Mouse (Mus musculus) heart, embryonic 13.5 days (tissue): ENCODE measurements around the gene Lce3d. TPM values are rescaled to one million over a fixed set of nuclear protein-coding genes. Genes with fewer than 3 reads are reported as not detected.

Source experiments
- ATAC-seq: fragments of 200-750 bp; cut with Nextera tagmentation; 2 replicates; pipeline ENCODE4 v1.8.0; 2017; ENCODE audit warnings: moderate TSS enrichment; ENCODE audit not compliant: insufficient number of reproducible peaks, low FRiP score, low TSS enrichment; ENCODE audit errors: extremely low read depth
- H3K27ac ChIP-seq: fragments of 300-500 bp; sonication (generic); replicated peaks from 2 replicates; pipeline ENCODE4 v1.5.1; 2015; ENCODE audit warnings: moderate library complexity, mild to moderate bottlenecking, inconsistent platforms
- H3K27me3 ChIP-seq: fragments of 300-500 bp; sonication (generic); replicated peaks from 2 replicates; pipeline ENCODE4 v1.6.1; 2015; ENCODE audit warnings: mild to moderate bottlenecking, inconsistent platforms
- H3K36me3 ChIP-seq: fragments of 300-500 bp; sonication (generic); 2 replicates; pipeline ENCODE4 v1.6.1; 2015; ENCODE audit warnings: mild to moderate bottlenecking, inconsistent platforms
- H3K4me1 ChIP-seq: fragments of 300-500 bp; sonication (generic); 2 replicates; pipeline ENCODE4 v1.6.1; 2015; ENCODE audit warnings: inconsistent platforms
- H3K4me2 ChIP-seq: fragments of 300-500 bp; sonication (generic); 2 replicates; pipeline ENCODE4 v1.6.1; 2015; ENCODE audit warnings: inconsistent platforms, mild to moderate bottlenecking, moderate library complexity
- H3K4me3 ChIP-seq: fragments of 300-500 bp; sonication (generic); 2 replicates; pipeline ENCODE4 v1.5.1; 2015; ENCODE audit warnings: moderate library complexity, mild to moderate bottlenecking, inconsistent platforms
- H3K9ac ChIP-seq: fragments of 300-500 bp; sonication (generic); 2 replicates; pipeline ENCODE4 v1.6.1; 2015; ENCODE audit warnings: inconsistent platforms, mild to moderate bottlenecking, moderate library complexity
- H3K9me3 ChIP-seq: fragments of 300-500 bp; sonication (generic); 2 replicates; pipeline ENCODE4 v1.6.1; 2016; ENCODE audit warnings: inconsistent platforms
- WGBS: fragments of 180-500 bp; shearing (Covaris S2); methylation state at CpG from one replicate; pipeline ENCODE4 v1.1.7; 2015; ENCODE audit warnings: mixed read lengths; 5-methylcytosine and 5-hydroxymethylcytosine counted together
- polyA plus RNA-seq: library from polyadenylated mRNA; unstranded; fragments of >200 nt; fragmentation: Nextera tagmentation; extraction: Ambion mirVana; gene quantifications from 2 replicates; pipeline ENCODE4 v1.2.1, GENCODE M21; 2015

Lce3d gene
- not detected in 2 replicates for polyA plus RNA-seq

GRCm38 (mm10) chr3:92957090-92957489 lies at the start of gene Lce3d:
Gene Lce3d, plus strand, starts transcription at chr3:92957390.
- Histone ChIP-seq H3K9me3 (no peaks in the 10 kb centered on the region), H3K4me3 (no peak within 1 kb of the TSS), H3K9ac (no peak within 1 kb of the TSS), H3K27ac (no peak within 1 kb of the TSS), H3K4me1 (no peaks in the 10 kb centered on the region), H3K4me2 (no peak within 1 kb of the TSS), H3K27me3 (no peaks in the 10 kb centered on the region), H3K36me3 (no peaks in the 10 kb centered on the region)
- ATAC-seq, result no peak
- 72% methylated on average over 1 of the region's 1 CpGs for WGBS

DNA sequence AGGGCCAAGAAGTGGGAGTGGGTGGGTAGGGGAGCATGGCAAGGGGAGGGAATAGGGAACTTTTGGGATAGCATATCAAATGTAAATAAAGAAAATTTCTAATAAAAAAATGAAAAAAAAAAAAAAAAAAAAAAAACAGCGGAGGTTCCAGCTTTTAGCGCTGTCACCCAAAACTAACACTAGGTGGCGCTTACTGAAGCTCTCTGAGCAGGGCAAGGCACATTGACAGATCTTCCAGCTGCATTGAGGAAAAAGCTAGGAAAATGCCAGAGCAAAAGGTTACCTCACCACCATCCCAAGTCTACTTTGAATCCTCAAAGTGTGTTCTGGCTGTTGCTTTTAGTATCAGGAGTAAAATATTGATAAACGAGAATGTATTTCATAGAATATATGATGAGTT lies 49.6 kb upstream of the Lce3d start:
- H3K27ac ChIP-seq, result no peak overlapping the region
- no peak overlapping the region for H3K4me2 ChIP-seq
- no peaks in the 10 kb centered on the region for H3K9me3 ChIP-seq
- H3K4me3 ChIP-seq, result no peak overlapping the region
- H3K4me1 ChIP-seq, result no peaks in the 10 kb centered on the region
- H3K36me3 ChIP-seq, result no peaks in the 10 kb centered on the region
- no peak overlapping the region for H3K9ac ChIP-seq
- 19% methylated on average over 4 of the region's 4 CpGs for WGBS
- ATAC-seq, result no peak
- H3K27me3 ChIP-seq, result no peaks in the 10 kb centered on the region

GRCm38 (mm10) chr3:92920364-92920763 lies 36.8 kb upstream of the Lce3d start:
- no peak for ATAC-seq
- Histone ChIP-seq H3K27ac (no peak overlapping the region), H3K27me3 (no peaks in the 10 kb centered on the region), H3K9ac (no peak overlapping the region), H3K36me3 (no peaks in the 10 kb centered on the region), H3K4me3 (no peak overlapping the region), H3K4me1 (no peaks in the 10 kb centered on the region), H3K4me2 (no peak overlapping the region), H3K9me3 (no peaks in the 10 kb centered on the region)
- 47% methylated on average over 4 of the region's 4 CpGs for WGBS

DNA sequence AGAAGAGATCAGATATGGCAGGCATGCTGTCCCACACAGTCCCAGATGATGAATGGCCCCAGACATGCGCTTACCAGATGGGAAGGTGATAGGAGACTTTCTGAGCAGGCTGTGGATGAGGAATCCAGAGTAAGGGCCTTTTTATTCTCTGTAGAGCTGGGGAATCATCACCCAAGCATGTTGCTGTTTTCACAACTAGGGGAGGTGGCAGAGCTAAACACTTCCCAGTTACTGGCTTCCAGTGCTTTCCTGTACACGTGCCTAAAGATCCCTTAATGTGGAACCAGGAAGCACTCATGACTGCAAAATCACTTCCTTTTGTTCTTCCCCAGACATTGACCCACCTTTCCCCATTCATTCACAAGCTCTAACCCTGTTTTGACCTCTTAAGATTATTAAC lies 31.1 kb upstream of the Lce3d start, which contains the start of gene Lce3a:
Lce3a (minus strand) TSS at position 101 of the 400 bp plus-strand sequence.
- no peaks in the 10 kb centered on the region for H3K4me1 ChIP-seq
- no peaks in the 10 kb centered on the region for H3K27me3 ChIP-seq
- H3K4me3 ChIP-seq, result no peak within 1 kb of the TSS
- WGBS, result 48% methylated on average over 2 of the region's 2 CpGs
- ATAC-seq, result no peak
- H3K27ac ChIP-seq, result no peak within 1 kb of the TSS
- H3K9me3 ChIP-seq, result no peaks in the 10 kb centered on the region
- no peaks in the 10 kb centered on the region for H3K36me3 ChIP-seq
- no peak within 1 kb of the TSS for H3K9ac ChIP-seq
- no peak within 1 kb of the TSS for H3K4me2 ChIP-seq

DNA sequence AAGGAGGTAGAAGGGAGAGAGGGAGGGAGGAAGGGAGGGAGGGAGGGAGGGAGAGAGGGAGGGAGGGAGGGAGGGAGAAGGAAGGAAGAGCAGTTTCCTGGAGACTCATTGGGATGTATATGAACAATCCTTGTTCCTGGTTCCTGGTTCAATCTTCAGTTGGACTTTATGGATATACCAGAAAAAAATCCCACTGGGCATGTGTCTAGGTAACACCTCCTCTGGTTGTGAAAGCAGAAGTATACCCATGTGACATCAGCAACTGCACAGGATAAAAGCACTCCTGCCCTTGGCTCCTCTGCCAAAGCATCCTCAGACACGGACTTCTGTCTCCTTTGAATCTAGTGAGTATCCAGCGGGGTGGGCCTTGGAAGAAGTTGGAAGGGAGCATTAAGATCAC lies 24.5 kb upstream of the Lce3d start, which contains the start of gene Lce3b:
Lce3b (plus strand) TSS at position 301 of the 400 bp plus-strand sequence.
- Histone ChIP-seq H3K27ac (no peak within 1 kb of the TSS), H3K4me2 (no peak within 1 kb of the TSS), H3K9me3 (no peaks in the 10 kb centered on the region), H3K4me3 (no peak within 1 kb of the TSS), H3K27me3 (no peaks in the 10 kb centered on the region), H3K4me1 (no peaks in the 10 kb centered on the region), H3K36me3 (no peaks in the 10 kb centered on the region), H3K9ac (no peak within 1 kb of the TSS)
- WGBS, result 46% methylated on average over 2 of the region's 2 CpGs
- no peak for ATAC-seq

DNA sequence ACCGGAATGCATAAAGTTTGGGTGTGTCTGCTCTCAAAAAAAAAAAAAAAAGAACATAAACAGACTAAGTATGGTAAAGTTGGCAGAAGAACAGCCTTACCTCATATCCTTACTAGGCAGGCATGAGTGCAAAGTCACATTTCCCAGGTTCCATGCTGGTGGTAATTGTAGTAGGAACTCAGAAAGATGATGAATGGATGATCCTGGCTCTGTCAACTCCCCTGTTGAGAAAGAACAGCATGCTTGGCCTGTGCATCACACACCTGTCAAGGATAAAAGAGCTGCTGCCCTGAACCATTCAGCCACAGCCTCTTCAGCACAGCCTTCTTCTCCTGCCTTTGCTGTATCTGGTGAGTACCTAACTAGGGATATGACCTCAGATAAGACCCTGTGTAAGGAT lies 13.0 kb upstream of the Lce3d start, which contains the start of gene Lce3c:
Lce3c (plus strand) TSS at position 301 of the 400 bp plus-strand sequence.
- Histone ChIP-seq H3K4me3 (no peak within 1 kb of the TSS), H3K4me1 (no peaks in the 10 kb centered on the region), H3K9ac (no peak within 1 kb of the TSS), H3K36me3 (no peaks in the 10 kb centered on the region), H3K27ac (no peak within 1 kb of the TSS), H3K4me2 (no peak within 1 kb of the TSS), H3K9me3 (no peaks in the 10 kb centered on the region), H3K27me3 (no peaks in the 10 kb centered on the region)
- ATAC-seq, result no peak
- WGBS, result 59% methylated on average over 1 of the region's 1 CpGs

DNA sequence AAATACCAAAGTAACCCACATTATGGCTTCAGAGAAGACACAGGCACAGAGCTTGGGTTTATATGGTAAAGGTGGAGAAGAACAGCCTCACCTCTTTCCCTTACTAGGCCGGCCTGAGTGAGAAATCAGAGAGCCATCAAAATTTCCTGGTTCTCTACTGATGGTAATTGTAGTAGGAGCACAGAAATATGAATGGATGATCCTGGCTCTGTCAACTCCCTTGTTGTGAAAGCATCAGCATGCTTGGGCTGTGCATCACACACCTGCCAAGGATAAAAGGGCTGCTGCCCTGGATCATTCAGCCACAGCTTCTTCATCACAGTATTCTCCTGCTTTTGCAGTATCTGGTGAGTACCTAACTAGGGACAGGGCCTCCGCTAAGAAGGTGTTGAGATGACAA lies 9.6 kb downstream of the Lce3d start, which contains the start of gene Lce3e:
Lce3e (plus strand) TSS at position 301 of the 400 bp plus-strand sequence.
- Histone ChIP-seq H3K4me3 (no peak within 1 kb of the TSS), H3K9me3 (no peaks in the 10 kb centered on the region), H3K4me2 (no peak within 1 kb of the TSS), H3K9ac (no peak within 1 kb of the TSS), H3K4me1 (no peaks in the 10 kb centered on the region), H3K27ac (no peak within 1 kb of the TSS), H3K27me3 (no peaks in the 10 kb centered on the region), H3K36me3 (no peaks in the 10 kb centered on the region)
- ATAC-seq, result no peak
- WGBS, result 76% methylated on average over 2 of the region's 2 CpGs

GRCm38 (mm10) chr3:92978484-92978883 lies 21.3 kb downstream of the Lce3d start:
- Histone ChIP-seq H3K27me3 (no peaks in the 10 kb centered on the region), H3K9ac (no peak overlapping the region), H3K27ac (no peak overlapping the region), H3K9me3 (no peaks in the 10 kb centered on the region), H3K4me3 (no peak overlapping the region), H3K4me2 (no peak overlapping the region), H3K4me1 (no peaks in the 10 kb centered on the region), H3K36me3 (no peaks in the 10 kb centered on the region)
- no peak for ATAC-seq
- WGBS, result 59% methylated on average over 2 of the region's 2 CpGs

DNA sequence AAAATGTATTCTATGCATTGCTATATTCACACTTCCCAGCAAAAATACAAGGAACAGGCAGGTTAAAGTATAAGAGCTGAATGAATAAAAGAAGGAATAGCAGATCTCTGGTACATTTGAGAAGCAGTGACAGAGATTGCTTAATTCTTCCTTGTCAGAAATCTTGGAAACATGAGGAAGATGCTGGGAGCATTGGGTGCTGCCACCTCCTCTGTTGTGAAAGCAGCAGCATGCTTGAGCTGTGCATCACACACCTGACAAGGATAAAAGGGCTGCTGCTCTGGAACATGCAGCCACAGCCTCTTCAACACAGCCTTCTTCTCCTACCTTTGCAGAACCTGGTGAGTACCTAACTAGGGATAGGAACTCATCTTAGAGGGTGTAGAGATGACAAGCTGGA lies 34.7 kb downstream of the Lce3d start, which contains the start of gene Lce3f:
Lce3f (plus strand) TSS at position 301 of the 400 bp plus-strand sequence.
- no peak for ATAC-seq
- Histone ChIP-seq H3K9me3 (no peaks in the 10 kb centered on the region), H3K36me3 (no peaks in the 10 kb centered on the region), H3K27me3 (no peaks in the 10 kb centered on the region), H3K4me1 (no peaks in the 10 kb centered on the region), H3K27ac (no peak within 1 kb of the TSS), H3K4me3 (no peak within 1 kb of the TSS), H3K9ac (no peak within 1 kb of the TSS), H3K4me2 (no peak within 1 kb of the TSS)

DNA sequence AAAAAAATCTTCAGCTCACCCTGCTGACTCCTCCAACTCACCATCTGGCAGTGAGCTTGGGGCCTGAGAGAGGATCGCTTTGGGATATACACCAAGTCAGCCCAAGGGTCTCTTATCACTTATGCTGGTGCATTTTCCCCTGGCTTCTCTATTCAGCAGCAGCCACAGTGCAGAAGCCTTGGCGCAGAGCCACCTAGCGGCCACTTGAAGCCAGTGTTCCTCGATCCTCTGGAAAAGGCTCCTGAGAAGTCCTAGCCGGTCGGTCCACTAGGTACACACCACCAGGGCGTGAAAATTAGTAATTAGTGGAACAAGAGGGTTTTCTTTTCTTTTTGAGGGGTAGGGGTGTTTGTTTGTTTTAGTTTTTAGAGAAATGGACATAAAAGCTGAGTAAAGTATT lies 41.5 kb downstream of the Lce3d start:
- Histone ChIP-seq H3K9ac (no peak overlapping the region), H3K27me3 (no peaks in the 10 kb centered on the region), H3K4me3 (no peak overlapping the region), H3K36me3 (no peaks in the 10 kb centered on the region), H3K4me2 (no peak overlapping the region), H3K4me1 (no peaks in the 10 kb centered on the region), H3K9me3 (no peaks in the 10 kb centered on the region), H3K27ac (no peak overlapping the region)
- whole genome bisulfite sequencing, result 4% methylated on average over 7 of the region's 7 CpGs
- no peak for ATAC-seq

- Histone ChIP-seq H3K27ac (no peak overlapping the region), H3K4me2 (no peak overlapping the region), H3K27me3 (no peaks in the 10 kb centered on the region), H3K36me3 (no peaks in the 10 kb centered on the region), H3K4me1 (no peaks in the 10 kb centered on the region), H3K9ac (no peak overlapping the region), H3K9me3 (no peaks in the 10 kb centered on the region), H3K4me3 (no peak overlapping the region)
- ATAC-seq, result no peak
- WGBS, result 56% methylated on average over 3 of the region's 3 CpGs
Measured at GRCm38 (mm10) chr3:93000621-93001020, 43.4 kb downstream of the Lce3d start.

GRCm38 (mm10) chr3:93002843-93003242 lies 45.7 kb downstream of the Lce3d start:
- H3K4me3 ChIP-seq, result no peak overlapping the region
- no peaks in the 10 kb centered on the region for H3K9me3 ChIP-seq
- H3K4me2 ChIP-seq, result no peak overlapping the region
- H3K27me3 ChIP-seq, result no peaks in the 10 kb centered on the region
- WGBS, result 58% methylated on average over 4 of the region's 4 CpGs
- no peaks in the 10 kb centered on the region for H3K4me1 ChIP-seq
- no peaks in the 10 kb centered on the region for H3K36me3 ChIP-seq
- no peak overlapping the region for H3K9ac ChIP-seq
- H3K27ac ChIP-seq, result no peak overlapping the region
- ATAC-seq, result no peak
